Mouse (Mus musculus) hindbrain, embryonic 10.5 days (tissue): ENCODE data around the gene Ruvbl1. TPM values are rescaled to one million over a fixed set of nuclear protein-coding genes. Genes with fewer than 3 reads are reported as not detected.

Source experiments
- DNase-seq: peaks from one replicate; pipeline ENCODE4 v3.0.0-alpha.2; 2017; ENCODE audit warnings: low spot score
- H3K27ac ChIP-seq: fragments of 300-500 bp; sonication (generic); 2 replicates; pipeline ENCODE4 v1.5.1; 2016; ENCODE audit warnings: mild to moderate bottlenecking, moderate library complexity
- H3K27me3 ChIP-seq: fragments of 300-500 bp; sonication (generic); 2 replicates; pipeline ENCODE4 v1.6.1; 2016; ENCODE audit warnings: mild to moderate bottlenecking; ENCODE audit not compliant: poor library complexity, insufficient read depth, severe bottlenecking
- H3K36me3 ChIP-seq: fragments of 300-500 bp; sonication (generic); 2 replicates; pipeline ENCODE4 v1.6.1; 2016; ENCODE audit warnings: mild to moderate bottlenecking, moderate library complexity
- H3K4me1 ChIP-seq: fragments of 300-500 bp; sonication (generic); replicated peaks from 2 replicates; pipeline ENCODE4 v1.6.1; 2016; ENCODE audit warnings: mild to moderate bottlenecking
- H3K4me3 ChIP-seq: fragments of 300-500 bp; sonication (generic); 2 replicates; pipeline ENCODE4 v1.5.1; 2016; ENCODE audit warnings: mild to moderate bottlenecking, moderate library complexity
- H3K9me3 ChIP-seq: fragments of 300-500 bp; sonication (generic); 2 replicates; pipeline ENCODE4 v1.6.1; 2016; ENCODE audit warnings: mild to moderate bottlenecking, moderate library complexity
- WGBS: fragments of 180-500 bp; shearing (Covaris S2); methylation state at CpG from one replicate; pipeline ENCODE4 v1.1.7; 2016; 5-methylcytosine and 5-hydroxymethylcytosine counted together
- polyA plus RNA-seq: library from polyadenylated mRNA; unstranded; fragments of >200 nt; fragmentation: Nextera tagmentation; extraction: Ambion mirVana; gene quantifications from 2 replicates; pipeline ENCODE4 v1.2.1, GENCODE M21; 2016

Gene Ruvbl1
- polyA plus RNA-seq, 1 experiment from 2014 or later: 168 TPM

GRCm38 (mm10) chr6:88469878-88470277 lies 4.7 kb downstream of the Ruvbl1 start:
- 70% methylated on average over 6 of the region's 6 CpGs for WGBS
- peaks cover 79% of the 10 kb centered on the region for H3K36me3 ChIP-seq

GRCm38 (mm10) chr6:88480421-88480820 lies 15.2 kb downstream of the Ruvbl1 start:
- 74% methylated on average over 6 of the region's 6 CpGs for WGBS
- no peak for DNase-seq
- no peak overlapping the region for H3K27ac ChIP-seq
- no peak overlapping the region for H3K4me3 ChIP-seq
- H3K9me3 ChIP-seq: no peaks in the 10 kb centered on the region
- no peaks in the 10 kb centered on the region for H3K27me3 ChIP-seq
- peaks cover 99% of the 10 kb centered on the region for H3K36me3 ChIP-seq
- H3K4me1 ChIP-seq: no peaks in the 10 kb centered on the region

More at GRCm38 (mm10) chr6:88469878-88470277, 4.7 kb downstream of the Ruvbl1 start:
- no peak overlapping the region for H3K27ac ChIP-seq
- H3K4me1 ChIP-seq: peaks cover 15% of the 10 kb centered on the region
- H3K27me3 ChIP-seq: no peaks in the 10 kb centered on the region
- no peaks in the 10 kb centered on the region for H3K9me3 ChIP-seq
- H3K4me3 ChIP-seq: no peak overlapping the region
- no peak for DNase-seq

- WGBS: 82% methylated on average over 7 of the region's 7 CpGs
- Histone ChIP-seq H3K36me3 (peaks cover 100% of the 10 kb centered on the region), H3K4me3 (no peak overlapping the region), H3K4me1 (no peaks in the 10 kb centered on the region), H3K27me3 (no peaks in the 10 kb centered on the region), H3K9me3 (no peaks in the 10 kb centered on the region), H3K27ac (no peak overlapping the region)
- DNase-seq: no peak
Measured at GRCm38 (mm10) chr6:88483111-88483510, 17.9 kb downstream of the Ruvbl1 start.

- Histone ChIP-seq H3K36me3 (peaks cover 100% of the 10 kb centered on the region), H3K27me3 (no peaks in the 10 kb centered on the region), H3K4me3 (no peak overlapping the region), H3K9me3 (no peaks in the 10 kb centered on the region), H3K4me1 (no peaks in the 10 kb centered on the region), H3K27ac (no peak overlapping the region)
- no peak for DNase-seq
Measured at GRCm38 (mm10) chr6:88483913-88484312, 18.7 kb downstream of the Ruvbl1 start.

GRCm38 (mm10) chr6:88485378-88485777 lies 20.2 kb downstream of the Ruvbl1 start:
- Histone ChIP-seq H3K4me3 (no peak overlapping the region), H3K27ac (no peak overlapping the region), H3K36me3 (peaks cover 94% of the 10 kb centered on the region), H3K4me1 (no peaks in the 10 kb centered on the region), H3K9me3 (no peaks in the 10 kb centered on the region), H3K27me3 (no peaks in the 10 kb centered on the region)
- 94% methylated on average over 6 of the region's 6 CpGs for WGBS
- DNase-seq: no peak

- no peaks in the 10 kb centered on the region for H3K4me1 ChIP-seq
- H3K27ac ChIP-seq: no peak overlapping the region
- no peak overlapping the region for H3K4me3 ChIP-seq
- no peaks in the 10 kb centered on the region for H3K9me3 ChIP-seq
- H3K36me3 ChIP-seq: peaks cover 94% of the 10 kb centered on the region
- no peaks in the 10 kb centered on the region for H3K27me3 ChIP-seq
- peak; percentile 29 for DNase-seq
- 89% methylated on average over 8 of the region's 8 CpGs for WGBS
Measured at GRCm38 (mm10) chr6:88486893-88487292, 21.7 kb downstream of the Ruvbl1 start.

GRCm38 (mm10) chr6:88489026-88489425 lies 23.8 kb downstream of the Ruvbl1 start:
- H3K36me3 ChIP-seq: peaks cover 94% of the 10 kb centered on the region
- H3K4me3 ChIP-seq: no peak overlapping the region
- H3K27ac ChIP-seq: no peak overlapping the region
- no peaks in the 10 kb centered on the region for H3K27me3 ChIP-seq
- 92% methylated on average over 7 of the region's 7 CpGs for WGBS
- no peak for DNase-seq
- no peaks in the 10 kb centered on the region for H3K4me1 ChIP-seq
- H3K9me3 ChIP-seq: no peaks in the 10 kb centered on the region

GRCm38 (mm10) chr6:88489834-88490233 lies 24.6 kb downstream of the Ruvbl1 start:
- no peak for DNase-seq
- 89% methylated on average over 6 of the region's 6 CpGs for WGBS
- Histone ChIP-seq H3K27ac (no peak overlapping the region), H3K27me3 (no peaks in the 10 kb centered on the region), H3K9me3 (no peaks in the 10 kb centered on the region), H3K4me3 (no peak overlapping the region), H3K36me3 (peaks cover 89% of the 10 kb centered on the region), H3K4me1 (no peaks in the 10 kb centered on the region)

GRCm38 (mm10) chr6:88490629-88491354 lies 25.6 kb downstream of the Ruvbl1 start:
- no peak overlapping the region for H3K27ac ChIP-seq
- no peaks in the 10 kb centered on the region for H3K4me1 ChIP-seq
- 96% methylated on average over 12 of the region's 12 CpGs for WGBS
- DNase-seq: no peak
- no peaks in the 10 kb centered on the region for H3K9me3 ChIP-seq
- H3K27me3 ChIP-seq: no peaks in the 10 kb centered on the region
- H3K4me3 ChIP-seq: no peak overlapping the region
- peaks cover 84% of the 10 kb centered on the region for H3K36me3 ChIP-seq

GRCm38 (mm10) chr6:88493712-88494111 lies 28.5 kb downstream of the Ruvbl1 start:
- Histone ChIP-seq H3K4me3 (no peak overlapping the region), H3K36me3 (peaks cover 84% of the 10 kb centered on the region), H3K27ac (no peak overlapping the region), H3K27me3 (peaks cover 3% of the 10 kb centered on the region; the same call in 1 of the 2 replicates), H3K4me1 (no peaks in the 10 kb centered on the region), H3K9me3 (no peaks in the 10 kb centered on the region)
- no peak for DNase-seq
- WGBS: 94% methylated on average over 6 of the region's 6 CpGs

- H3K27me3 ChIP-seq: peaks cover 13% of the 10 kb centered on the region; the same call in 1 of the 2 replicates
- peak overlapping the region; percentile 61 for H3K4me3 ChIP-seq
- peaks cover 11% of the 10 kb centered on the region for H3K4me1 ChIP-seq
- H3K36me3 ChIP-seq: peaks cover 70% of the 10 kb centered on the region
- DNase-seq: peak; percentile 78
- no peaks in the 10 kb centered on the region for H3K9me3 ChIP-seq
- WGBS: 2% methylated on average over 76 of the region's 76 CpGs
- peak overlapping the region; percentile 78 for H3K27ac ChIP-seq
Measured at GRCm38 (mm10) chr6:88499481-88500404, 34.5 kb downstream of the Ruvbl1 start.

GRCm38 (mm10) chr6:88500405-88500767 lies 35.2 kb downstream of the Ruvbl1 start:
- peak overlapping the region; percentile 61 for H3K4me3 ChIP-seq
- peaks cover 11% of the 10 kb centered on the region for H3K4me1 ChIP-seq
- DNase-seq: no peak
- peak overlapping the region; percentile 78 for H3K27ac ChIP-seq
- WGBS: 5% methylated on average over 3 of the region's 3 CpGs
- peaks cover 13% of the 10 kb centered on the region; the same call in 1 of the 2 replicates for H3K27me3 ChIP-seq
- no peaks in the 10 kb centered on the region for H3K9me3 ChIP-seq
- H3K36me3 ChIP-seq: peaks cover 76% of the 10 kb centered on the region
